Mouse (Mus musculus) embryonic facial prominence, embryonic 15.5 days (tissue): ENCODE results near the gene Neu3. TPM values are rescaled to one million over a fixed set of nuclear protein-coding genes. Genes with fewer than 3 reads are reported as not detected.
A peak's percentile ranks its signal among the peaks of the same experiment; 100 is the strongest.

ENCODE experiments used
- ATAC-seq: fragments of 200-750 bp; cut with Nextera tagmentation; 2 replicates; pipeline ENCODE4 v1.8.0; 2017; ENCODE audit warnings: low read depth, moderate TSS enrichment; ENCODE audit not compliant: insufficient number of reproducible peaks, low FRiP score, low TSS enrichment
- H3K27ac ChIP-seq: fragments of 300-500 bp; sonication (generic); replicated peaks from 2 replicates; pipeline ENCODE4 v1.5.1; 2015; ENCODE audit warnings: mild to moderate bottlenecking, inconsistent platforms
- H3K27me3 ChIP-seq: fragments of 300-500 bp; sonication (generic); 2 replicates; pipeline ENCODE4 v1.6.1; 2015; ENCODE audit warnings: inconsistent platforms
- H3K36me3 ChIP-seq: fragments of 300-500 bp; sonication (generic); 2 replicates; pipeline ENCODE4 v1.6.1; 2015; ENCODE audit warnings: mild to moderate bottlenecking, inconsistent platforms
- H3K4me1 ChIP-seq: fragments of 300-500 bp; sonication (generic); 2 replicates; pipeline ENCODE4 v1.6.1; 2015; ENCODE audit warnings: inconsistent platforms
- H3K4me2 ChIP-seq: fragments of 300-500 bp; sonication (generic); replicated peaks from 2 replicates; pipeline ENCODE4 v1.6.1; 2015; ENCODE audit warnings: mild to moderate bottlenecking, inconsistent platforms
- H3K4me3 ChIP-seq: fragments of 300-500 bp; sonication (generic); replicated peaks from 2 replicates; pipeline ENCODE4 v1.5.1; 2015; ENCODE audit warnings: mild to moderate bottlenecking, inconsistent platforms
- H3K9ac ChIP-seq: fragments of 300-500 bp; sonication (generic); 2 replicates; pipeline ENCODE4 v1.6.1; 2015; ENCODE audit warnings: inconsistent platforms
- H3K9me3 ChIP-seq: fragments of 300-500 bp; sonication (generic); replicated peaks from 2 replicates; pipeline ENCODE4 v1.6.1; 2016; ENCODE audit warnings: inconsistent platforms
- WGBS: fragments of 180-500 bp; shearing (Covaris S2); methylation state at CpG from one replicate; pipeline ENCODE4 v1.1.7; 2015; 5-methylcytosine and 5-hydroxymethylcytosine counted together
- polyA plus RNA-seq: library from polyadenylated mRNA; unstranded; fragments of >200 nt; fragmentation: Nextera tagmentation; extraction: Ambion mirVana; gene quantifications from 2 replicates; pipeline ENCODE4 v1.2.1, GENCODE M21; 2015

Neu3 gene
- 3.2 and 3.5 TPM in 2 replicates for polyA plus RNA-seq

GRCm38 (mm10) chr7:99828083-99828570 is at the start of gene Neu3:
Neu3 (minus strand) TSS chr7:99828417.
- Histone ChIP-seq H3K27ac (peak within 1 kb of the TSS; percentile 74), H3K36me3 (no peaks in the 10 kb centered on the region), H3K4me1 (no peaks in the 10 kb centered on the region), H3K4me3 (peak within 1 kb of the TSS; percentile 54), H3K9ac (peak within 1 kb of the TSS; percentile 49; the same call in 1 of the 2 replicates), H3K27me3 (no peaks in the 10 kb centered on the region), H3K9me3 (no peaks in the 10 kb centered on the region), H3K4me2 (peak within 1 kb of the TSS; percentile 56)
- ATAC-seq: peak; percentile 94
- under 1% methylated on average over 26 of the region's 26 CpGs for WGBS

GRCm38 (mm10) chr7:99876345-99876744 is 48.1 kb upstream of the Neu3 start:
- no peak for ATAC-seq

GRCm38 (mm10) chr7:99875891-99876290 is 47.7 kb upstream of the Neu3 start:
- WGBS: 19% methylated on average over 5 of the region's 5 CpGs
- Histone ChIP-seq H3K9me3 (no peaks in the 10 kb centered on the region), H3K36me3 (no peaks in the 10 kb centered on the region), H3K9ac (no peak overlapping the region), H3K4me3 (no peak overlapping the region), H3K27ac (no peak overlapping the region), H3K27me3 (no peaks in the 10 kb centered on the region), H3K4me2 (no peak overlapping the region), H3K4me1 (no peaks in the 10 kb centered on the region)
- ATAC-seq: no peak

More at GRCm38 (mm10) chr7:99876345-99876744, 48.1 kb upstream of the Neu3 start:
- Histone ChIP-seq H3K9ac (no peak overlapping the region), H3K9me3 (no peaks in the 10 kb centered on the region), H3K4me3 (no peak overlapping the region), H3K27me3 (no peaks in the 10 kb centered on the region), H3K4me1 (no peaks in the 10 kb centered on the region), H3K27ac (no peak overlapping the region), H3K36me3 (no peaks in the 10 kb centered on the region), H3K4me2 (no peak overlapping the region)
- 2% methylated on average over 3 of the region's 3 CpGs for WGBS

DNA sequence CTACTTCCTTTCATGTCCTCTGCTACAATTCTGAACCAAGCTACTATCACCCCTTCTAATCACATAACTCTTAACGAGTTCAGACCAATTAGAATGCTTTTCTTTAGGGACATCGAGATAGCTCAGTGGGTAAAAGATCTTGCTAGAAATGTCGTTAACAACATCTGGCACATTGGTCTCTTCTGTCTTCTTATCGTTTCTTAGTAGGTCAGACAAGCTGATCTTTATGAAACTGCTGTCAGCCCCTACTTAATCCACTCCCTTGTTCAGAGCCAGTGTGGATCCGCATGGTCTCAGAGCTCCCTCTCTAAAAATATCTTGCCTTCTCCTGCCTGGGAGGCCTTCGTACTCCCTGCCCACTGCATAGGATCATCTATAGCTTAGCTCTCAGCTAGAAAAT is 45.7 kb upstream of the Neu3 start:
- H3K4me2 ChIP-seq: no peak overlapping the region
- no peak overlapping the region for H3K27ac ChIP-seq
- H3K9ac ChIP-seq: no peak overlapping the region
- ATAC-seq: no peak
- WGBS: 67% methylated on average over 6 of the region's 6 CpGs
- no peaks in the 10 kb centered on the region for H3K27me3 ChIP-seq
- H3K4me3 ChIP-seq: no peak overlapping the region
- H3K4me1 ChIP-seq: no peaks in the 10 kb centered on the region
- H3K36me3 ChIP-seq: no peaks in the 10 kb centered on the region
- no peaks in the 10 kb centered on the region for H3K9me3 ChIP-seq

DNA sequence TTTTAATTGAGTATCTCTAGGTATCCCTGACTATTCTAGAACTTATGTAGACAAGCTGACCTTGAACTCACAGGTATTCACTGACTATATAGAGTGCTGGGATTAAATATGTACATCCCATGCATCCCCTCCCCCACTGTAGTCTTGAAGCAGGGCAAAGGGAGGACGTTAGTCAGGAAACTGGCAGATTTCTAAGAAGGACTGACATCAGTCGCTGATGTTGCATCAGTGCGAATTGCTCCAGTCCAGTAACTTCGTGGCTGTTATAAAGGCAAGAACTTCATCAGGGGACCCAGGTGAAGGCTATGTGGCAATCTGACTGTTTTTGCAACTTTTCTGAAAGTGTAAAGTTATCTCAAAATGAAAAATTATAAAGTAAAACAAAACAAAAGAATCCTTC is 41.1 kb upstream of the Neu3 start:
- Histone ChIP-seq H3K9me3 (no peaks in the 10 kb centered on the region), H3K36me3 (no peaks in the 10 kb centered on the region), H3K27ac (no peak overlapping the region), H3K27me3 (no peaks in the 10 kb centered on the region), H3K4me2 (no peak overlapping the region), H3K9ac (no peak overlapping the region), H3K4me1 (no peaks in the 10 kb centered on the region), H3K4me3 (no peak overlapping the region)
- WGBS: 63% methylated on average over 4 of the region's 4 CpGs
- ATAC-seq: no peak

- Histone ChIP-seq H3K4me1 (no peaks in the 10 kb centered on the region), H3K27ac (no peak overlapping the region), H3K9ac (no peak overlapping the region), H3K4me3 (no peak overlapping the region), H3K36me3 (no peaks in the 10 kb centered on the region), H3K27me3 (no peaks in the 10 kb centered on the region), H3K4me2 (no peak overlapping the region), H3K9me3 (no peaks in the 10 kb centered on the region)
- ATAC-seq: no peak
- 31% methylated on average over 3 of the region's 3 CpGs for WGBS
Observed at GRCm38 (mm10) chr7:99865219-99865618, 37.0 kb upstream of the Neu3 start.

DNA sequence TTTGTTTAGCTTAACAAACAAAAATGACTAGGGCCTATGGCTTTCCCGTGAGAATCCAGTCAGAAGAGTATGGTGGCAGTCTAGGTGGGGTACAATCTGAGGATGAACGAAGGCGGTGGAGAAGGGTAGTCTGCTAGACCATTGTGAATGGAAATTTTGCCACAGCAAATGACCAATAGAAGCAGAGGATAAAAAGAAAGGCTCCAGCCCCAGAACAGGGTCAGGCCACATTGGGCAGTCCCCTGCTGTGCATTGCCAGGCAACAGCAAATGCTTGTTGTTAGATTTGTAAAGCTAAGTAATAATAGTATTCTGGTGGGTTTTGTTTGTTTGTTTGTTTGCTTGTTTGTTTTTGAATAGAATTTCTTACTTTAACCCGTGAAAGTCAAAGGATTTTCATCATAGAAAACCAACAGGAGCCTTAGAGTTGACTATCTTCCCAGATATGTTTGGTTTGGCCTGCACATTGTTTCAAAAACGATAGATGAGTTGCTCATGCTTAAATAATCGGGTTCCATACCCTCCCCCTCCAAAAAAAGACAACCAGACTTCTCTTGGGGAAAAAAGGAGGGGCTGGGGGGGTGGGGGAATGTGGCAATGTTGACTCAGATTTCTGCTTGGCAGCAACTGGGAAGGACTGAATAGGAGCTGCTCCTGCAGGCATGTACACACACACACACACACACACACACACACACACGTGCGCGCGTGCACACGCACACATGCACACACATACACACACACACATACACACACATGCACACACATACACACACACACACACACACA is 36.2 kb upstream of the Neu3 start:
- no peaks in the 10 kb centered on the region for H3K36me3 ChIP-seq
- H3K9me3 ChIP-seq: no peaks in the 10 kb centered on the region
- H3K27ac ChIP-seq: no peak overlapping the region
- no peaks in the 10 kb centered on the region for H3K27me3 ChIP-seq
- H3K4me2 ChIP-seq: no peak overlapping the region
- no peak overlapping the region for H3K9ac ChIP-seq
- no peak for ATAC-seq
- 68% methylated on average over 11 of the region's 11 CpGs for WGBS
- H3K4me1 ChIP-seq: no peaks in the 10 kb centered on the region
- H3K4me3 ChIP-seq: no peak overlapping the region

- no peak for ATAC-seq
- 47% methylated on average over 7 of the region's 7 CpGs for WGBS
- Histone ChIP-seq H3K9ac (no peak within 1 kb of the TSS), H3K4me1 (no peaks in the 10 kb centered on the region), H3K27me3 (no peaks in the 10 kb centered on the region), H3K4me3 (no peak within 1 kb of the TSS), H3K4me2 (no peak within 1 kb of the TSS), H3K9me3 (no peaks in the 10 kb centered on the region), H3K36me3 (no peaks in the 10 kb centered on the region), H3K27ac (no peak within 1 kb of the TSS)
Observed at GRCm38 (mm10) chr7:99863362-99863761, 35.1 kb upstream of the Neu3 start, which contains the start of gene Spcs2. Spcs2 (minus strand) TSS chr7:99863462.

DNA sequence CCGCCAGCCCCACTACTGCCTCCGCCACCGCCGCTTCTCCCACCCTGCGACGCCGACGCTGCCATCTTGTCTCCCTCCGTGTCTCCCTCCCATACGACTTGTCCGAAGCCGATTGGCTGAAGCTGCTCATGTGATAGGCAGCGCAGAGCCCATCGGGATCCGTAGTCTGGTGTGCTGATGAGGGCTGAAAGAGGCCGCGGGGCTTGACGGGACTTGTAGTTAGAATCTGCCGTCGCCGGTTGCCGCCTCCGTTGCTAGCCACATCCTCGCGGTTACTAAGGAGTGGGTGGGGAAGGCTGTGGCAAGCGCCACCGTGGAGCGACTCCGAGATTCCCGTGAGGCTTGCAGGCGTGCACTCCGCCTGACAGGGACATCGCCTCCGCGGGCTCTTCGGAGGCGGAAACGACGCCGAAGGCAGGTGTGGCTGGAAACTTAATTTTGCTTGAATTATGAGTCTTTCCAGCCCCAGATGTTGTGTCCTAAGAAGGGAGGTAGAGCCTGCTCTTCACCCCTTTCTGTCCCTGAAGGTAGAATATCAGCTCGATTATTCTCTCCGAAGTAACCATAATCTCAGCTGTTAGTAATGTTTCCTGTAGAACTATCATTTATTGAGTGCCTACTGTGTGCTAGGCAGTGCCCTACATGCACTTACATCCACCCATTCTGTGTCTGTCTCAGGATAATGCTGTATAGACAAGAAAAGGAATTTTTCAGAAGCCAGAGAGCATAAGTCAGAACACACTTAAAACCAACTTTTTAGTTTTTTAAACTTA is 30.8 kb upstream of the Neu3 start, which contains the start of gene Xrra1:
TSS of gene Xrra1 (plus strand) at position 304 of the 773 bp plus-strand sequence.
- H3K36me3 ChIP-seq: peaks cover 7% of the 10 kb centered on the region; the same call in 1 of the 2 replicates
- peak; percentile 98 for ATAC-seq
- peaks cover 14% of the 10 kb centered on the region for H3K4me1 ChIP-seq
- under 1% methylated on average over 42 of the region's 42 CpGs for WGBS
- H3K4me2 ChIP-seq: peak within 1 kb of the TSS; percentile 54
- no peaks in the 10 kb centered on the region for H3K27me3 ChIP-seq
- peak within 1 kb of the TSS; percentile 83 for H3K27ac ChIP-seq
- H3K9ac ChIP-seq: peak within 1 kb of the TSS; percentile 85
- H3K4me3 ChIP-seq: peak within 1 kb of the TSS; percentile 93
- H3K9me3 ChIP-seq: no peaks in the 10 kb centered on the region

DNA sequence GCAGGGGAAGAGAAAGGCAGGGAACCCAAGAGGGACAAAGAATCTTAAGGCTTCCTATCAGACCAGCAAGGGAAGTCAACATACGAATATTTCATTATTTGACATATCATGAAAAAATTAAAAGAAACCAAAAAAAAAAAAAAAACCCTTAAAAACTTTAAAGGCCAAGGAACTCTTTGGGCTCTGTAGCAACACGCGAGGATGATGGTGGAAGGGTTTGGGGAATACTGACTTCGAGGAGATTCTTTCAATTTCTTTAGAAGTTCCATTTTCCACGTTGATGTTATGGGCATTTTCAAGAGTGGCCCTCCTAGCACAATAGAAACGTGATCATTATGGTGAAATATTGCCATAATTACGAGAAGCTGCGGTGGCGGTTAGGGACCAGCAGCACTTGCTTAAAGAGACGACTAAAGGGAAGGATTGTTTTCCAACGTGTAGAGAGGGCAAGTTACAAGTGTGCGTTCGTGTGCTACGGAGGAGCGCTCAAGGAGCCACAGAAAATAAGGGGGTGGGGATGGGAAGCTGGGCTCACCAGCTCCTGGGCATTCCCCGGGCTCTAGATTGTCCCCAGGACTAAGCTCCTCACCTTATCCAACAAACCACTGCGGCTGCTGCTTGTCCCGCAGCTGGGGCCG is 30.1 kb upstream of the Neu3 start:
- no peaks in the 10 kb centered on the region for H3K27me3 ChIP-seq
- H3K4me2 ChIP-seq: peak overlapping the region; percentile 54
- H3K27ac ChIP-seq: peak overlapping the region; percentile 83
- H3K4me1 ChIP-seq: peaks cover 14% of the 10 kb centered on the region
- peak overlapping the region; percentile 85 for H3K9ac ChIP-seq
- WGBS: under 1% methylated on average over 19 of the region's 19 CpGs
- ATAC-seq: peak; percentile 27; the same call in 1 of the 2 replicates
- H3K4me3 ChIP-seq: peak overlapping the region; percentile 93
- no peaks in the 10 kb centered on the region for H3K9me3 ChIP-seq
- peaks cover 14% of the 10 kb centered on the region for H3K36me3 ChIP-seq
